18 mouse cellular contexts compared by ENCODE assay signal in the genomic region with DNA sequence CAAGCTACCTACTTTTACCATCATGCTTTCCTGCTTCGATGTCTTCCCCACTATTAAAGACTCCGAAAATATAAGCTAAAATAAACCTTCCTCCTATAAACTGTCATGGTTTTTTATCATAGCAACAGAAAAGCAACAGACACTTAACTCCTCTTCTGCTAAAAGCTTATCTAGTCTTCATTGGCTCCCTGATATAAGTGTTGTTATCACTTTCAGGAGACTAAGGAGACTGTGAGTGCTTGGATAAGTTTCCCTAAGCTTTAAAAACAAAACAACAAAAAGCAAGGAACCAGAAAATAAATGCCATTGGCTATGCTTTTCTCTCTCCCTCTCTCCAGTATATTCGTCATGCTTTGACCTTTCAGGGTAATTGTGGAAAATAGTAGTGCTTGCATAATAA. TPM values are rescaled to one million over a fixed set of nuclear protein-coding genes. Genes with fewer than 3 reads are reported as not detected.
"Had no signal": no experiment of that assay in that cellular context is flagged by ENCODE, and none has a peak within 500 bp of the region (broad histone marks: within the 10 kb centered on the region; RNA-seq: fewer than 3 reads in every experiment).

No protein-coding gene starts in this region.

- H3K27me3 ChIP-seq: neural tube, embryonic 12.5 days; neural tube, embryonic 13.5 days; neural tube, embryonic 15.5 days; stomach, embryonic 15.5 days had no signal

- H3K27ac ChIP-seq: neural tube, embryonic 12.5 days; neural tube, embryonic 13.5 days; neural tube, embryonic 15.5 days; stomach, embryonic 15.5 days; stomach, postnatal 0 days had no signal

- H3K9ac ChIP-seq: neural tube, embryonic 12.5 days; neural tube, embryonic 13.5 days; neural tube, embryonic 15.5 days; stomach, embryonic 15.5 days had no signal

- H3K4me3 ChIP-seq: neural tube, embryonic 12.5 days; neural tube, embryonic 13.5 days; neural tube, embryonic 15.5 days; stomach, embryonic 15.5 days had no signal

- H3K36me3 ChIP-seq: neural tube, embryonic 12.5 days; neural tube, embryonic 13.5 days; neural tube, embryonic 15.5 days; stomach, embryonic 15.5 days had no signal

- H3K4me2 ChIP-seq: neural tube, embryonic 12.5 days; neural tube, embryonic 13.5 days; neural tube, embryonic 15.5 days; stomach, embryonic 15.5 days had no signal

- DNase-seq: retina, postnatal 1 day; right cerebral cortex, adult 18-20 months; right cerebral cortex, postnatal 14 days; right cerebral cortex, postnatal 25 days; right cerebral cortex, postnatal 4 days; spleen, adult 18-20 months; thymus, adult 18-20 months; thymus, adult 2 months; thymus, postnatal 14 days; thymus, postnatal 25 days; thymus, postnatal 36 days; thymus, postnatal 4 days had no signal

- H3K4me1 ChIP-seq: neural tube, embryonic 12.5 days; neural tube, embryonic 15.5 days; stomach, embryonic 15.5 days had no signal

- H3K9me3 ChIP-seq: neural tube, embryonic 12.5 days; neural tube, embryonic 13.5 days; neural tube, embryonic 15.5 days; stomach, embryonic 15.5 days had no signal

RNA-seq across cellular contexts. Expression of gene Frmd5, which starts 35.4 kb away (rescaled TPM):
- total RNA-seq: neutrophil, adult 5-6 weeks had no signal
